Mouse (Mus musculus): ENCODE data around the gene Pheta1. TPM values are rescaled to one million over a fixed set of nuclear protein-coding genes. Genes with fewer than 3 reads are reported as not detected.
"Not testable (repeated sequence)": the region's sequence is repeated elsewhere in the genome, so short reads cannot be mapped to it uniquely, and the experiment has no call there.

Pheta1 gene
- polyA plus RNA-seq, 1 experiment from 2014 or later = 24.4 TPM

DNA sequence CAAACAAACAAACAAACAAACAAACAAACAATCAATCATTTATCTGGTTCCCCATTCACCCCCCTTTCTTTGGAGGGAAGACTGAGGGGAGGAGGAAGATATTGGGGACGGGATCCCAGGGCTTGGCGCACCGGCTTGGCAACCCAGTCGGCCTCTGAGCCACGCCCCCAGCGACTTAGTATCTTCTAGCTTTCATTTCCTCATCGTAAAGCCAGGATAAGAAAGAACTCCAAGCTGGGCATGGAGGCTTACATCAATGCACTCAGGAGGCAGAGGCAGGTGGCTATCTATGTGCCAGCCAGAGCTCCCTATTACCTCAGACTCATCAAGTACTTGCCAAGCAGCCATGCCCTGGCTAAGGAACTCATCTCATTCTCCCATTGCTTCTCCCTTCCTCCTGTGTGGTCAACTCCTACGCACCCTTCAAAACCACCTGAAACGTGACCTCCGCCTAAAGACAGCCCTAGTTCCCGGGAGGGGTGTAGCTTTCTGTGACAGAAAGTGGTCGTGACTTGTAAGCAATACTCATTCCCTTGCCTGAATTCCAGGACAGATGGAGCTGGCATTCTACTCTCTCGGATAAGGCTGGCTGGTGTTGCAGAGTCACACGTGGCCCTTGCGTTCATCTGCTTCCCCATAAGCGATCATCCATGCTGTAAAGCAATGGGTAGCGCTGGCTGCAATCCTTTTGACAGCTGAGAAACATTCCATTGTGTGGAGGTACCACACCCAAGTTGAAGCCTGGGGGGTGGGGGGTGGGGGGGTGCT lies 5.5 kb upstream of the Pheta1 start:
- Histone ChIP-seq H3K9ac (ENCODE audit: low read length) (no peak overlapping the region), H3K36me3 (ENCODE audit: control insufficient read depth, insufficient read depth, low read length) (no peaks in the 10 kb centered on the region), H3K4me2 (ENCODE audit: low read length) (peak overlapping the region; percentile 70), H3K27ac (ENCODE audit: low read depth) (no peak overlapping the region), H3K27me3 (replicated peaks; ENCODE audit: control insufficient read depth, insufficient read depth, low read length) (peaks cover 18% of the 10 kb centered on the region), H3K9me3 (ENCODE audit: control insufficient read depth, low read length) (no peaks in the 10 kb centered on the region), H3K4me1 (replicated peaks; ENCODE audit: control insufficient read depth, insufficient read depth, low read length) (peaks cover 5% of the 10 kb centered on the region), H3K4me3 (ENCODE audit: low read depth, low read length) (peak overlapping the region; percentile 42)
- no peak for DNase-seq (ENCODE audit: low spot score)
- WGBS = 19% methylated on average over 17 of the region's 17 CpGs
- ATAC-seq (replicated peaks; ENCODE audit: low FRiP score, low TSS enrichment, low read depth) = no peak

- H3K4me1 ChIP-seq (replicated peaks; ENCODE audit: control insufficient read depth, insufficient read depth, low read length) = peaks cover 14% of the 10 kb centered on the region
- H3K36me3 ChIP-seq (ENCODE audit: control insufficient read depth, insufficient read depth, low read length) = no peaks in the 10 kb centered on the region
- DNase-seq (ENCODE audit: low spot score) (no peak), ATAC-seq (replicated peaks; ENCODE audit: low FRiP score, low TSS enrichment, low read depth) (no peak)
- H3K4me2 ChIP-seq (ENCODE audit: low read length) = no peak overlapping the region
- WGBS = 22% methylated on average over 4 of the region's 4 CpGs
- peaks cover 18% of the 10 kb centered on the region for H3K27me3 ChIP-seq (replicated peaks; ENCODE audit: control insufficient read depth, insufficient read depth, low read length)
- H3K9ac ChIP-seq (ENCODE audit: low read length) = no peak overlapping the region
- no peaks in the 10 kb centered on the region for H3K9me3 ChIP-seq (ENCODE audit: control insufficient read depth, low read length)
- no peak overlapping the region for H3K27ac ChIP-seq (ENCODE audit: low read depth)
- no peak overlapping the region for H3K4me3 ChIP-seq (ENCODE audit: low read depth, low read length)
These were observed 3.4 kb upstream of the Pheta1 start for GRCm38 (mm10) chr5:121845361-121845760.

DNA sequence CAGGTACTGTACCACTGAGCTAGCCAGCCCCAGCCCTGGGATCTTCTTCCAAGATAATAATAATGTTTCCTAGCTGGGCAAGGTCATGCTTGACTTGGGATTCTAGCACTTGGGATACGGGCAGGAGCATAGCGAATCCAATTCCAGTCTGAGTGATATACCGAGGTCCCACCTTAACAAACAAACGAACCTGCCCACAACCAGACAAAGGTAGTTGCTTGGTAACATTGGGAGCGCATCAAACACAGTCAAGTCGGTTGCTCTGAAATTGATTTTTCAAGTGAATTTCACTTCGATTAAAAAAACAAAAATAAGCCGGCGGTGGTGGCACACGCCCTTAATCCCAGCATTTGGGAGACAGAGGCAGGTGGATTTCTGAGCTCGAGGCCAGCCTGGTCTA lies 2.5 kb upstream of the Pheta1 start:
- no peak overlapping the region for H3K4me2 ChIP-seq (ENCODE audit: low read length)
- 77% methylated on average over 11 of the region's 11 CpGs for WGBS
- no peak overlapping the region for H3K27ac ChIP-seq (ENCODE audit: low read depth)
- H3K27me3 ChIP-seq (replicated peaks; ENCODE audit: control insufficient read depth, insufficient read depth, low read length) = peaks cover 18% of the 10 kb centered on the region
- peaks cover 4% of the 10 kb centered on the region for H3K36me3 ChIP-seq (ENCODE audit: control insufficient read depth, insufficient read depth, low read length)
- no peak overlapping the region for H3K4me3 ChIP-seq (ENCODE audit: low read depth, low read length)
- H3K9ac ChIP-seq (ENCODE audit: low read length) = no peak overlapping the region
- ATAC-seq (replicated peaks; ENCODE audit: low FRiP score, low TSS enrichment, low read depth) (no peak), DNase-seq (ENCODE audit: low spot score) (no peak)
- peaks cover 22% of the 10 kb centered on the region for H3K4me1 ChIP-seq (replicated peaks; ENCODE audit: control insufficient read depth, insufficient read depth, low read length)
- no peaks in the 10 kb centered on the region for H3K9me3 ChIP-seq (ENCODE audit: control insufficient read depth, low read length)

DNA sequence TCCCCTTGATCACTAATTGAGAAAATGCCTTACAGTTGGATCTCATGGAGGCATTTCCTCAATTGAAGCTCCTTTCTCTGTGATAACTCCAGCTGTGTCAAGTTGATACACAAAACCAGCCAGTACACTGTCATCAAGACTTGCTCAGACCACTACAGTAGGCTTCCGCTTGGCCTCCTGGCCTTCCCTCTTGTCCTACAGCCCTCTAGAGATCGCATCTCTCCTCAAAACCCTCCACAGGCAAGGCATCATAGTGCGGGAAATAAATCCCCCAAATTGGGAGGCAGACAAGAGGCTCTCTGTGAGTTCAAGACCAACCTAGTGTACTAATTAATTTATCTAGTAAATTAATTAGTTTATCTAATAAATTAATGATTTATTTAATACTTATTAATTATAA lies 1.5 kb upstream of the Pheta1 start:
- not testable (repeated sequence) for H3K27ac ChIP-seq (ENCODE audit: low read depth); H3K4me3 ChIP-seq (ENCODE audit: low read depth, low read length); DNase-seq (ENCODE audit: low spot score); ATAC-seq (replicated peaks; ENCODE audit: low FRiP score, low TSS enrichment, low read depth); H3K9ac ChIP-seq (ENCODE audit: low read length); H3K9me3 ChIP-seq (ENCODE audit: control insufficient read depth, low read length); H3K4me2 ChIP-seq (ENCODE audit: low read length)
- WGBS = 81% methylated on average over 3 of the region's 3 CpGs
- H3K27me3 ChIP-seq (replicated peaks; ENCODE audit: control insufficient read depth, insufficient read depth, low read length) = peaks cover 18% of the 10 kb centered on the region
- H3K4me1 ChIP-seq (replicated peaks; ENCODE audit: control insufficient read depth, insufficient read depth, low read length) = peaks cover 22% of the 10 kb centered on the region
- peaks cover 13% of the 10 kb centered on the region for H3K36me3 ChIP-seq (ENCODE audit: control insufficient read depth, insufficient read depth, low read length)

DNA sequence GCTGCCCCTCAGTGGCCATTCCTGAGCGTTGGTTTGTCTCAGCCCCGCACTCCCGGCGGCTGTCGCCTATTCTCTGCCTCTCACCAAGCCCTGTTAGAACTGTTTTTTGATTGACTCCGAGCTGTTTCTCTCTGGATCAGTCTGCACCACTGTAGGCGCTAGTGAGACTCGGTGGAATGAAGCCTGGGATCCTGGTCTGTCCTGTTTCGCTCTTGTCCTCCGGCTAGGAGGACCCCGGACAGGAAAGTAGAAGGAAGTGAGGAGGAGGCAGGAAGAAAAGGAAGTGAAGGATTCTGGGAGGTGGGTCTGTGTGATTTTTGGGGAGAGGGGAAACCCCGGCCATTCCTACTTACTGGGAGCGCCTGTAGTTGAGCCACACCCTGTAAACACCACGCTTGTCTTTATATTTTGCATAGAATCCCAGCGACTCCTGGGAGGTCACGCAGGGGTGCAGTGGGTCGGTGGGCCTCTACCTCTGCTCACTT lies 707 bp upstream of the Pheta1 start:
- peak overlapping the region; percentile 83 for H3K9ac ChIP-seq (ENCODE audit: low read length)
- H3K36me3 ChIP-seq (ENCODE audit: control insufficient read depth, insufficient read depth, low read length) = peaks cover 21% of the 10 kb centered on the region
- peaks cover 22% of the 10 kb centered on the region for H3K4me1 ChIP-seq (replicated peaks; ENCODE audit: control insufficient read depth, insufficient read depth, low read length)
- H3K27ac ChIP-seq (ENCODE audit: low read depth) = peak overlapping the region; percentile 83
- peaks cover 16% of the 10 kb centered on the region for H3K27me3 ChIP-seq (replicated peaks; ENCODE audit: control insufficient read depth, insufficient read depth, low read length)
- peak; percentile 36; the same call in 1 of the 2 replicates for ATAC-seq (replicated peaks; ENCODE audit: low FRiP score, low TSS enrichment, low read depth)
- peak overlapping the region; percentile 87 for H3K4me3 ChIP-seq (ENCODE audit: low read depth, low read length)
- WGBS = under 1% methylated on average over 17 of the region's 17 CpGs
- peak; percentile 79 for DNase-seq (ENCODE audit: low spot score)
- peak overlapping the region; percentile 91 for H3K4me2 ChIP-seq (ENCODE audit: low read length)
- H3K9me3 ChIP-seq (ENCODE audit: control insufficient read depth, low read length) = no peaks in the 10 kb centered on the region

DNA sequence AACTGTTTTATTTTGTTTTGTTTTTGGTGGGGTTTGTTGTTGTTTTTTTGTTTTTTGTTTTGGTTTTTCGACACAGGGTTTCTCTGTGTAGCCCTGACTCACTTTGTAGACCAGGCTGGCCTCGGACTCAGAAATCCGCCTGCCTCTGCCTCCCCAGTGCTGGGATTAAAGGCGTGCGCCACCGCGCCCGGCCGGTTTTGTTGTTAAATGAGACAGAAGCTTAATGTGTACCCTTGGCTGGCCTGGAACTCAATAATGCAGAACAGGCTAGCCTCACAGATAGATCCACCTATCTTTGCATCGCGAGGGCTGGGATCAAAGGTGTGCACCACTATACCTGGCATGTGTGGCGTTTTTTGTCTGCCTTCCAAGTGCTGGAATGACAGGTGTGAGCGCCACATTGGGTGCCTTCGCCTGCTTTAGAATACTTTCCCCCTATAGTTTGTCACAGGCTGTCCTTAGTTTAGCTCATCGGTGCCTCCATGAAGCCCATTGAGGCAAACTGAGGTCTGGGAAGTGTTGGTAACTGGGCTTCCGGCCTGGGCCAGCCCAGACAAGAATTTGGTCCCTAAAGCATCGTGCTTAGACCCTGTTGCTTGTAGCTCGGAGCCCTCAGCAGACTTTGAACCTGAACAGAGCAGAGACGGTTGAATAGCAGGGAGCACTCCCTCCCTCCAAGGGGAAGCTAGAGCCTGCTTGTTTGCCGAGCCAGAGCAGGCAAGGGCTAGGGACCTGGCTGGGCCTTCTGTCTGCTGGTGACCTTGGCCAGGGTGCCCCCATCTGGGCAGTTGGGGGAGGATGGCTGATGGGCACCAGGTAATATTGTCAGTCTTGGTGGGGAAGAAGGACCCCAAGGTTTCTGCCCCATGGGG lies 930 bp downstream of the Pheta1 start:
- Histone ChIP-seq H3K4me1 (replicated peaks; ENCODE audit: control insufficient read depth, insufficient read depth, low read length) (peaks cover 23% of the 10 kb centered on the region), H3K9me3 (ENCODE audit: control insufficient read depth, low read length) (no peaks in the 10 kb centered on the region), H3K4me3 (ENCODE audit: low read depth, low read length) (peak overlapping the region; percentile 87), H3K9ac (ENCODE audit: low read length) (peak overlapping the region; percentile 83), H3K27me3 (replicated peaks; ENCODE audit: control insufficient read depth, insufficient read depth, low read length) (no peaks in the 10 kb centered on the region), H3K4me2 (ENCODE audit: low read length) (peak overlapping the region; percentile 91), H3K27ac (ENCODE audit: low read depth) (no peak overlapping the region), H3K36me3 (ENCODE audit: control insufficient read depth, insufficient read depth, low read length) (peaks cover 33% of the 10 kb centered on the region)
- peak; percentile 64 for DNase-seq (ENCODE audit: low spot score)
- 32% methylated on average over 20 of the region's 20 CpGs for WGBS
- ATAC-seq (replicated peaks; ENCODE audit: low FRiP score, low TSS enrichment, low read depth) = no peak; the same call in 1 of the 2 replicates

GRCm38 (mm10) chr5:121853368-121854051 lies 4.7 kb downstream of the Pheta1 start:
- H3K9me3 ChIP-seq (ENCODE audit: control insufficient read depth, low read length) = no peaks in the 10 kb centered on the region
- peaks cover 21% of the 10 kb centered on the region for H3K4me1 ChIP-seq (replicated peaks; ENCODE audit: control insufficient read depth, insufficient read depth, low read length)
- WGBS = 83% methylated on average over 9 of the region's 9 CpGs
- H3K9ac ChIP-seq (ENCODE audit: low read length) = no peak overlapping the region
- H3K4me2 ChIP-seq (ENCODE audit: low read length) = no peak overlapping the region
- no peak overlapping the region for H3K27ac ChIP-seq (ENCODE audit: low read depth)
- H3K36me3 ChIP-seq (ENCODE audit: control insufficient read depth, insufficient read depth, low read length) = peaks cover 36% of the 10 kb centered on the region
- H3K4me3 ChIP-seq (ENCODE audit: low read depth, low read length) = no peak overlapping the region
- DNase-seq (ENCODE audit: low spot score) (no peak), ATAC-seq (replicated peaks; ENCODE audit: low FRiP score, low TSS enrichment, low read depth) (no peak)
- no peaks in the 10 kb centered on the region for H3K27me3 ChIP-seq (replicated peaks; ENCODE audit: control insufficient read depth, insufficient read depth, low read length)

GRCm38 (mm10) chr5:121854768-121855167 lies 6.0 kb downstream of the Pheta1 start:
- Histone ChIP-seq H3K9ac (ENCODE audit: low read length) (no peak overlapping the region), H3K9me3 (ENCODE audit: control insufficient read depth, low read length) (no peaks in the 10 kb centered on the region), H3K27ac (ENCODE audit: low read depth) (no peak overlapping the region), H3K4me3 (ENCODE audit: low read depth, low read length) (no peak overlapping the region), H3K36me3 (ENCODE audit: control insufficient read depth, insufficient read depth, low read length) (peaks cover 36% of the 10 kb centered on the region), H3K4me2 (ENCODE audit: low read length) (no peak overlapping the region), H3K4me1 (replicated peaks; ENCODE audit: control insufficient read depth, insufficient read depth, low read length) (peaks cover 18% of the 10 kb centered on the region), H3K27me3 (replicated peaks; ENCODE audit: control insufficient read depth, insufficient read depth, low read length) (no peaks in the 10 kb centered on the region)
- 84% methylated on average over 10 of the region's 10 CpGs for WGBS
- no peak for ATAC-seq (replicated peaks; ENCODE audit: low FRiP score, low TSS enrichment, low read depth)
- DNase-seq (ENCODE audit: low spot score) = no peak

All from intestine, embryonic 14.5 days (tissue).